Mouse (Mus musculus) E14TG2a.4 (cell line): Measurements from ENCODE around the gene Rimbp2.

Source experiments
- CTCF ChIP-seq: conservative IDR thresholded peaks from 2 replicates; pipeline ENCODE4 v1.5.1; 2014; ENCODE audit warnings: low read length
- NANOG ChIP-seq: IDR thresholded peaks from 2 replicates; pipeline ENCODE4 v1.6.1; 2014; ENCODE audit warnings: borderline replicate concordance, low read length, mixed read lengths

DNA sequence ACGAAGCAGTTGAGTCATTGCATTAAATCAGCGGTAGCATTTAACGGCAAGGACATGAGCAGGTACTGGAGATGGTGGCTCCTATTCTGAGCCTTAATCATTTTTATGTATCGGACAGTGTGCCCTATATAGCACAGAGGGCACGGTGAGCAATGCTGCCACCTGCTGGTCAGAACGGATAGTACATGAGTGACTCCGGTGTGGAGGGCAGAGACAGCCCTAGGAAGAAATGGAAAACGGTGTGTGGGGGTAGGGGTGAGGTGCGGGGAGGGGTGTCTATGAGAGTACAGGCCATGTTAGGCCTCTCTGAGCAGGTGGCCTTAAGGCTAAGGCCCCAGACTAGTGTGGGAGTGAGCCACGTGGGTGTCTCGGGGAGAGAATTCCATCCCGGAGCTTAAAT is 28.3 kb upstream of the Rimbp2 start:
- TF ChIP-seq CTCF (peak; percentile 85), NANOG (no peak)
